Mouse (Mus musculus) embryo, embryonic 11.5 days (tissue): ENCODE data around the gene Slc10a4.
A peak's percentile ranks its signal among the peaks of the same experiment; 100 is the strongest.
"Not testable (repeated sequence)": the region's sequence is repeated elsewhere in the genome, so short reads cannot be mapped to it uniquely, and the experiment has no call there.

Experiments used
- DNase-seq: peaks from one replicate; pipeline ENCODE4 v3.0.0-alpha.2; 2012; ENCODE audit warnings: low read depth, low spot score

The Slc10a4 gene

GRCm38 (mm10) chr5:73006784-73007581 is at the start of gene Slc10a4:
TSS of gene Slc10a4 (plus strand) at chr5:73006883.
- DNase-seq = no peak

- DNase-seq = no peak
These were observed 49.4 kb upstream of the Slc10a4 start for GRCm38 (mm10) chr5:72957281-72957680.

DNA sequence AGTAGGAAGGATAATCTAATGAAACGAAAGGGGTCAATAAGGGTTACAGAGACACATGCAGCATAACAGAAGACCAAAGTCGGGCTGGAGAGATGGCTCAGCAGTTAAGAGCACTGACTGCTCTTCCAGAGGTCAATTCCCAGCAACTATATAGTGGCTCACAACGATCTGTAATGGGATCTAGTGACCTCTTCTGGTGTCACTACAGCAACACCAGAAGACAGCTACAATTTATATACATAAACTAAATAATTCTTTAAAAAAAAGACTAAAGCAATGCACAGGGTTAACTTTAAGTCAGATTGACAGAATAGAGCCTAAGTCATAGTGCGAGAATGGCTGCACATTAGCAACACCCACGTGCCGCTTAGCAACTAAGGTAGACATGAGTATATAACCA is 46.6 kb upstream of the Slc10a4 start:
- no peak for DNase-seq

GRCm38 (mm10) chr5:72965706-72966105 is 41.0 kb upstream of the Slc10a4 start:
- no peak for DNase-seq

DNA sequence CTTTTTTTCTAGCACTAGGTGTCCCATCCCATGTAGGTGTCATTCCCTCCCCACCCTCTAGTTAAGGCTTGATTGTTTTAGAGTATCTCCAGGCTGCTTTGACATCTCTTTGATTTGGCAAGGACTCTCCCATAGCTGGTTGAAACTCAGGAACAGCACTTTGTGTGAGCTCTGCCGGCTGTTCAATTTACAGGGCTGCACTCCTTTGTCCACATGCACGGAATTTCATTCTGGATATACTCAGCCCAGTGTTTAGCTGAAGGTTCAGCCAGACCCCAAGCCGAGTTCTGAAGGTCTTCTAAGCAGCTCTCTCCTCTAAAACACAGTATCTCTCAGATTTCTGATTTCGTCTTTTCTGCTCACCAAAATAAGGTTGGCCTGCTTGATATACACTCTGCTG is 34.2 kb upstream of the Slc10a4 start:
- DNase-seq = no peak

- no peak for DNase-seq
These were observed 33.7 kb upstream of the Slc10a4 start for GRCm38 (mm10) chr5:72972934-72973333.

DNA sequence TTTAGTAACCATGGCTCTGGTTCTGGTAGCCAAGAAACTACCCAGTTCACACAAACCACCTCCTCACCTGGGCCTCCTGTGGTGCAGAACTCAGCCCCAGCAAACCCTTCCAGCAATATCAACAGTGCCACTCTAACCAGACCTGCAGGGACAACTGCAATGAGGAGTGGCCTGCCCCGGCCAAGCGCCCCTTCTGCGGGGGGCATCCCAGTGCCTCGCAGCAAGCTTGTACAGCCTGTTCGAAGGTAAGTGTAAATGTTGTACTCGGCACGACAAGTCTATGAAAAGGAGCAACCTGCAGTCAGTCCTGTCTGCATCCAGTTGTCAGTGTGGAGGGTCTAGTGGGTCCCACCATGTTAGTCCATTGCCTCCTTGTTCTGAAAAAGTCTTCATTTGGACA is 32.1 kb upstream of the Slc10a4 start, which contains the start of gene Gm10135:
Gm10135 (minus strand) TSS at position 101 of the 400 bp plus-strand sequence.
- no peak for DNase-seq

DNA sequence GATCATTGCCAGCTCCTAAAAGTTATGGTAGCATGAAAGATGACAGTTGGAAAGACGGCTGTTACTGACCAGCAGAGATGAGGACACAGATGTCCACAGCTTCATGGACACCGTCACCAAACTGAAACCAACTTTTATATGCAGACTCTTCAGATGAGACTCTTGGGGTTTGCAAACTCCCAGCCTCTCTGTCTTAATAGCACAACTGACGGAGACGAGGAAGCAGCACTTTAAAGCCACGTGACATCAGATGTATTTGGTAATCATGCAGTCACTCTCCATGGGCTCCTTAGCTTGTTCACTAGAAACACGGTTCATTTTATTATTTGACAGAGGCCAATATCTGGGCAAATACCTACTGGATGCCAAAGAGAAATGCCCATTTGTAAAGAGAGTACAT is 30.7 kb upstream of the Slc10a4 start:
- DNase-seq = no peak

- no peak for DNase-seq
These were observed 30.1 kb upstream of the Slc10a4 start for GRCm38 (mm10) chr5:72976539-72976938.

DNA sequence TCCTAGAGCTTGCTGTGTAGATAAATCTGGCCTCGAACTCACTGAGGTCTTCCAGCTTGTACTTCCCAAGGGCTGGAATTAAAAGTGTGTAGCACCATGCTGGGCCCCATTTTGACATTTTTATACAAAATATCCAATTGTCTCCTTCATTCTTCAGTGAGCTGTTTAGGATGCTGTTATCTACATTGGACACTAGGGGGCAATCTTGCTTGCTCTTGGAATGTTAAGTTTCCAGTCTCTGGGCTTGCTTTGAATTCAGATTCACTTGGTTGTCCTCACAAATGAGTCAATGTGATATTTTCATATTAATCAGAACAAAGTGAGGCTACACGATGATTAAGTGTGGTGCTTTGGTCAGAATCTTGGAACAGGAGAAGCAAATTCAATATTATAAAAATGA is 22.6 kb upstream of the Slc10a4 start:
- peak; percentile 44 for DNase-seq

DNA sequence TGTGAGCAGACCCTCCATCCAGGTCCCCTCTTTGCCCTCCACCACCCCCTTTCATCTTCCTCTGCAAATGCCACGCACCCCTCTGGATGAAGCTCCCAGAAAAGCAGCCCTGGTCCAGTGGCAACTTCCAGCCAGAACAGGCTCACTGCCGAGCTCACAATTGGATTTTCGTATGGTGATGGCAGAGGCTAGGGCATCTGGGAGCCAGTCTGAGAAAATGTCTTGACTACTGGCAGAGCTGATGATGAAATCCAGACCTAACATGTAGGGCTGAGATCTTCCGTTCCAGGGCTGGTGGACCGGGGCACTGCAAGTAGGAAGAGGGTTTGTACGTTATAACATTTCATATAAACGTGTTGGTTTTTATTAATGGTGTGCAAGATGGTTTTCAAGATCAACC is 18.9 kb upstream of the Slc10a4 start:
- no peak for DNase-seq

- no peak for DNase-seq
These were observed 16.9 kb upstream of the Slc10a4 start for GRCm38 (mm10) chr5:72989756-72990155.

DNA sequence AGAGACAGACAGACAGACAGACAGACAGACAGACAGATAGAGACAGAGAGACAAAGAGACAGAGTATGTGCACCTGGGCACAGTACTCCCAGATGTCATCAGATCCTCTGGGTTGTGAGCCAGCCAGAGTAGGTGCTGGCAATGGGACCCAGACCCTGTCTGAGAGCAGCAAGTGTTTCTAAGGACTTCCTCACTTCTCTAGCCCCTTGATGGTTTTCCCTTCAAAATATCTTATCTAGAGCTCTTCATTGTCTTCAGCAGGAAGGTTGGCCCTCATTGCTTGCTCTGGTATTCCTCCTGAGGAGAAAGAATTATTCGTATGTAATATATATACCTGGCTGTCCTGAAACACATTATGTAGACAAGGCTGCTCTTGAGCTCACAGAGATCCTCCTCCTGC is 14.2 kb upstream of the Slc10a4 start:
- DNase-seq = no peak

GRCm38 (mm10) chr5:72994424-72994823 is 12.3 kb upstream of the Slc10a4 start:
- DNase-seq = no peak

- no peak for DNase-seq
These were observed 11.8 kb upstream of the Slc10a4 start for GRCm38 (mm10) chr5:72994928-72995327.

DNA sequence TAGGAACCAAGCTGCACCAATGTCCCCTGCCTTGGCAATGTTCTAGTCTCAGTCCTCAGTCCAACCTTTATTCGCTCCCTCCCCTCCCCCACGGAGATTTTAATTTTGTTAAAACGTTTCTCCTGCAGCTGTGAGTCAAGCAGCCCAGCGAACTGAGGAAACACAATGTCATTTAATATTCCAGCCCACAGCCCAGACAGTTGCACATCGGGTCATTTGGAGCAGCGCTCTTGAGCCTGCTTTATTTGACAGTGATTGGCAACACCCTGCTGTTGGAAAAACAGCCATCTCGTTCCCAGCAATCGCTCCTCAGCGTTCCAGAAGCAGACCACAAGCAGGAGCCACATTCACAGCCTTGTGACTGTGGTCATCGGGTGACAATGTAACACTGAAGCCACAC is 11.3 kb upstream of the Slc10a4 start:
- no peak for DNase-seq

DNA sequence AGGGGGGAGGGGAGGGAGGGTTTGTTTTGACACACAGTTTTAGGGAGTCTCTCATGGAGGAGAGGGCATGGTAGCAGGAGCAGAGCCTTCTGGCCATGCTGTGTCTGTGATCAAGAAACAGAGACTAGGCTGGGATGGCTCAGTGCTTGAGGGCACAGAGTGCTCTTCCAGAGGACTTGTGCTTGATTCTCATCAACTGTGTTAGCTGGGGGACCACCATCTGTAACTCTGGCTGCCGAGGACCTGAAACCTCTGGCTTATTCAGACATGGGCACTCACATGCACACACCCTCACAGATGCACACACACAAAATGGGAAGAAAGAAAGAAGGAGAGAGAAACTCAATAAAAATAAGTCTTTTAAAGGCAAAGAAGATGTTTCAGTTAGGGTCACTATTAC is 8.1 kb upstream of the Slc10a4 start:
- not testable (repeated sequence) for DNase-seq

DNA sequence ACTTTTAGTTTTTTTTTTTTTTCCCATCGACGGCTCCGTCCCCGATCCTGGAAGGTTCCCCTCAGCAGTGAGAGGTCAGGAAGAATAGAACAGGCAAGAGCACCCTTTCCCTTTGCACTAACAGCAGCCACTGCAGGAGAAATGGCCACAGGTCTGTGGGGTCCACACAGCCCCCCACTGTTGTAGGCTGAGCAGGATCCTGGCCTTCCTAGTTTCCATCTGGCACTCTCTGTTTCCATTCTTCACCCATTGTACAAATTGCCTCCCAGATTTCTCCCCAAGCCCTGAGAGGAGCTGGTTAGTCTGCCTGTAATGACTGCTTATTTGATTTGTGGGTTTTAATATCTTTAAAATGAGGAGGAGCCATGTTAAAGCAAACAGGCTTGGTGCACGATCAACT is 2.6 kb upstream of the Slc10a4 start:
- no peak for DNase-seq

GRCm38 (mm10) chr5:73007582-73007959 is 888 bp downstream of the Slc10a4 start:
- DNase-seq = no peak

GRCm38 (mm10) chr5:73008230-73008629 is 1.5 kb downstream of the Slc10a4 start:
- not testable (repeated sequence) for DNase-seq

- not testable (repeated sequence) for DNase-seq
These were observed 5.1 kb downstream of the Slc10a4 start for GRCm38 (mm10) chr5:73011806-73012205.

DNA sequence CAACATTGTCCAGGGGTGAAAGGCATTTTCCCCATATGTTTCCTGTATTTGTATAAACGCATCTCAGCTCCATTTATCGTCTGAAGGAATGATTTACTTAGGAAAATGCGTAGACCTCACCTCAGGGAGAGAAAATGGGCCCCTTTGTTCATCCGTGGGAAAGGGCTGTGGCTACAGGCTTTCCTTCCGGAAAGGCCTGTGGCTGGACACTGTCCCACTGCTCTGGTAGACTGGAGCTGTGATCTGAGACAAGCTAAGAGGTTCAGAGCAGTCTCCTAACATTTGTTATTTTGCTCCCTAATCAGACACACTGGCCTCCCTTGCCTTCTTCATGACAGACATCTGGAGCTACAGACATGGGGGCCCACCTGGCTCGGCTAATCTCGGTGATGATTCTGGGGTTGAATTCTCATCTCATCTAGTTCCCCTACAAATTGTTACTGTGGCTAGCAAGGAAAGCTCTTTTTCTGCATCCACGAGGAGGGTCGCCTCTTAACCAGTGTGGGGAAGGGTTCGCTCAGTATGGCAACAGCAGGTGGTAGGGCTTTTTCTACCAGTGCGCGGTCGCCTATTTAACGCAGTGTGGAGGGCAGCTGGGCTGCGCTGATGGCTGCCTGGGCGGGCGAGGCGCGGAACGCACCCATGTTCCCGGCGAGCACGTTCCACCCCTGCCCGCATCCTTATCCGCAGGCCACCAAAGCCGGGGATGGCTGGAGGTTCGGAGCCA is 6.4 kb downstream of the Slc10a4 start:
- not testable (repeated sequence) for DNase-seq
